In the genomic region with DNA sequence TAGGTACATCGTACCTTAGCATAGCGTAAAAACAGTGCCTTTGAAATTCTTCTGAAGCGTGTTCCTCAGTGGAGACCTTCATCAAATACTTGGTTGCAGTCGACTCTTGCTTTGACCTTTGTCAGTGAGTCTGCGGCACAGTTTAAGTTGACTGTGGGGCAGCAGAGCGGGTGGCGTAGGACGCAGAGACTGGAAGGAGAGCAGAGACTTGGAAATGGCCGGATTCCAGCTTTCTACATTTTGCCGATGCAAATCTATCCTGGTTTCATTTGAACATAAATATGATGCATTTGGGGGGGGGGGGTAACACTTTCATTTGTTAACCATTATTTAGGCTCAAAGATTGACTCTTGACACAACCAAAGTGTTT, we compare ENCODE assay signal across 8 mouse cellular contexts. TPM values are rescaled to one million over a fixed set of nuclear protein-coding genes. Genes with fewer than 3 reads are reported as not detected.
DNase-seq lines count a peak whose midpoint lies in the region; ATAC-seq and TF ChIP-seq lines count a peak whose summit lies in the region.
"Had no signal": no experiment of that assay in that cellular context is flagged by ENCODE, and none has a peak within 500 bp of the region (broad histone marks: within the 10 kb centered on the region; RNA-seq: fewer than 3 reads in every experiment).

No protein-coding gene starts in this region.

- H3K4me3 ChIP-seq in lung, embryonic 14.5 days (ENCODE audit: low read depth, low read length), result peak overlapping the region; percentile 57
- H3K4me3 ChIP-seq in forebrain, embryonic 13.5 days, result peak overlapping the region; percentile 84
- H3K4me3 ChIP-seq in hindbrain, embryonic 16.5 days (ENCODE audit: low read length), result peak overlapping the region; percentile 94
- H3K4me3 ChIP-seq in neural tube, embryonic 14.5 days (ENCODE audit: low read depth, low read length), result peak overlapping the region; percentile 81

- TF ChIP-seq CTCF in lung, embryonic 14.5 days (IDR thresholded peaks at IDR 0.05; ENCODE audit: low read depth), result no peak

- peaks cover 6% of the 10 kb centered on the region for H3K27me3 ChIP-seq in lung, embryonic 14.5 days (ENCODE audit: insufficient read depth, low read length)
- H3K27me3 ChIP-seq in forebrain, embryonic 13.5 days, result no peaks in the 10 kb centered on the region
- H3K27me3 ChIP-seq in hindbrain, embryonic 16.5 days (replicated peaks; ENCODE audit: control insufficient read depth, insufficient read depth, low read length), result no peaks in the 10 kb centered on the region
- H3K27me3 ChIP-seq in neural tube, embryonic 14.5 days (ENCODE audit: control insufficient read depth, insufficient read depth, low read length), result no peaks in the 10 kb centered on the region

- H3K4me2 ChIP-seq in lung, embryonic 14.5 days, result peak overlapping the region; percentile 85
- H3K4me2 ChIP-seq in forebrain, embryonic 13.5 days, result peak overlapping the region; percentile 65
- H3K4me2 ChIP-seq in hindbrain, embryonic 16.5 days (ENCODE audit: low read length), result peak overlapping the region; percentile 82
- H3K4me2 ChIP-seq in neural tube, embryonic 14.5 days (ENCODE audit: low read depth, low read length), result peak overlapping the region; percentile 73

- peak overlapping the region; percentile 66; the same call in 1 of the 2 replicates for H3K9ac ChIP-seq in lung, embryonic 14.5 days
- peak overlapping the region; percentile 90 for H3K9ac ChIP-seq in forebrain, embryonic 13.5 days
- H3K9ac ChIP-seq in hindbrain, embryonic 16.5 days (ENCODE audit: low read depth, low read length), result peak overlapping the region; percentile 96
- peak overlapping the region; percentile 90; the same call in 1 of the 2 replicates for H3K9ac ChIP-seq in neural tube, embryonic 14.5 days (replicated peaks; ENCODE audit: low read depth, low read length)

- no peak overlapping the region for H3K27ac ChIP-seq in lung, embryonic 14.5 days (ENCODE audit: low read depth)
- no peak overlapping the region for H3K27ac ChIP-seq in forebrain, embryonic 13.5 days
- peak overlapping the region; percentile 25; the same call in 1 of the 2 replicates for H3K27ac ChIP-seq in hindbrain, embryonic 16.5 days (ENCODE audit: low read depth, low read length)
- no peak overlapping the region; the same call in 1 of the 2 replicates for H3K27ac ChIP-seq in neural tube, embryonic 14.5 days (ENCODE audit: low read depth, low read length)

- no peaks in the 10 kb centered on the region for H3K4me1 ChIP-seq in lung, embryonic 14.5 days (ENCODE audit: insufficient read depth)
- H3K4me1 ChIP-seq in forebrain, embryonic 13.5 days, result peaks cover 26% of the 10 kb centered on the region
- peaks cover 10% of the 10 kb centered on the region for H3K4me1 ChIP-seq in hindbrain, embryonic 16.5 days (ENCODE audit: control insufficient read depth, insufficient read depth, low read depth, low read length)
- peaks cover 5% of the 10 kb centered on the region for H3K4me1 ChIP-seq in neural tube, embryonic 14.5 days (ENCODE audit: control insufficient read depth, insufficient read depth, low read length)

- peaks cover 7% of the 10 kb centered on the region; the same call in 1 of the 2 replicates for H3K9me3 ChIP-seq in lung, embryonic 14.5 days (ENCODE audit: low read depth, low read length)
- H3K9me3 ChIP-seq in forebrain, embryonic 13.5 days (replicated peaks), result no peaks in the 10 kb centered on the region; the same call in 1 of the 2 replicates
- H3K9me3 ChIP-seq in hindbrain, embryonic 16.5 days (ENCODE audit: control insufficient read depth, low read length), result peaks cover 2% of the 10 kb centered on the region
- H3K9me3 ChIP-seq in neural tube, embryonic 14.5 days (ENCODE audit: control insufficient read depth, low read length), result no peaks in the 10 kb centered on the region

- 5% methylated on average over 10 of the region's 10 CpGs for WGBS in lung, embryonic 14.5 days
- WGBS in forebrain, embryonic 13.5 days, result 2% methylated on average over 10 of the region's 10 CpGs
- 6% methylated on average over 10 of the region's 10 CpGs for WGBS in hindbrain, embryonic 16.5 days
- 9% methylated on average over 10 of the region's 10 CpGs for WGBS in neural tube, embryonic 14.5 days

- DNase-seq in lung, embryonic 14.5 days, result peak; percentile 45
- DNase-seq in lung, postnatal 36 days, result no peak
- no peak for DNase-seq in layer of hippocampus, adult 18-20 months (ENCODE audit: low spot score in 2 of 2)
- no peak for DNase-seq in urinary bladder, adult 2 months (ENCODE audit: low spot score)

- no peaks in the 10 kb centered on the region for H3K36me3 ChIP-seq in lung, embryonic 14.5 days (ENCODE audit: insufficient read depth)
- H3K36me3 ChIP-seq in forebrain, embryonic 13.5 days (ENCODE audit: poor library complexity, severe bottlenecking), result no peaks in the 10 kb centered on the region
- H3K36me3 ChIP-seq in hindbrain, embryonic 16.5 days (ENCODE audit: control insufficient read depth, insufficient read depth, low read length), result no peaks in the 10 kb centered on the region
- H3K36me3 ChIP-seq in neural tube, embryonic 14.5 days (ENCODE audit: control insufficient read depth, insufficient read depth, low read length), result no peaks in the 10 kb centered on the region

- peak; percentile 33 for ATAC-seq in lung, embryonic 14.5 days (ENCODE audit: insufficient read depth)
- no peak for ATAC-seq in forebrain, embryonic 13.5 days
- no peak; the same call in 1 of the 2 replicates for ATAC-seq in hindbrain, embryonic 16.5 days
- ATAC-seq in neural tube, embryonic 14.5 days (ENCODE audit: low read depth), result no peak

RNA-seq across cellular contexts. Expression of gene Clip4, which starts 15.1 kb away (rescaled TPM):
- 4.3 and 5.3 TPM in 2 replicates for polyA plus RNA-seq in lung, embryonic 14.5 days (2014; fragmentation: Nextera tagmentation; extraction: Ambion mirVana)
- polyA plus RNA-seq in forebrain, embryonic 13.5 days (2015; fragmentation: Nextera tagmentation; extraction: Ambion mirVana), result 7.4 and 9.0 TPM in 2 replicates
- polyA plus RNA-seq in hindbrain, embryonic 16.5 days (2015; fragmentation: Nextera tagmentation; extraction: Ambion mirVana), result 15.1 and 15.3 TPM in 2 replicates
- 20.9 and 22.5 TPM in 2 replicates for polyA plus RNA-seq in neural tube, embryonic 14.5 days (2014; fragmentation: Nextera tagmentation; extraction: Ambion mirVana)
- 10 to 100 TPM; 78.4 to 89.6 TPM for total RNA-seq in layer of hippocampus, adult 18-20 months (2021)
- polyA plus RNA-seq in urinary bladder, adult 2 months (2012; rRNA removed), result 17.5 and 18.9 TPM in 2 replicates

RNA-seq across cellular contexts. Expression of gene Pcare, which starts 30.7 kb away (rescaled TPM):
- polyA plus RNA-seq in lung, embryonic 14.5 days (2014; fragmentation: Nextera tagmentation; extraction: Ambion mirVana), result not detected in 2 replicates
- polyA plus RNA-seq in forebrain, embryonic 13.5 days (2015; fragmentation: Nextera tagmentation; extraction: Ambion mirVana), result not detected in 2 replicates
- 0.03 TPM in 1 of 2 replicates, not detected in the other for polyA plus RNA-seq in hindbrain, embryonic 16.5 days (2015; fragmentation: Nextera tagmentation; extraction: Ambion mirVana)
- not detected in 2 replicates for polyA plus RNA-seq in neural tube, embryonic 14.5 days (2014; fragmentation: Nextera tagmentation; extraction: Ambion mirVana)
- under 1 TPM in 1 of 2 experiments, not detected in 1; 0.08 TPM for total RNA-seq in layer of hippocampus, adult 18-20 months (2021)
- polyA plus RNA-seq in urinary bladder, adult 2 months (2012; rRNA removed), result not detected in 2 replicates
- total RNA-seq: liver, adult 2 months had no signal
- polyA plus RNA-seq: liver, adult 2 months had no signal
